Mouse (Mus musculus) neural tube, embryonic 12.5 days (tissue): ENCODE measurements around the gene Gm45021. TPM values are rescaled to one million over a fixed set of nuclear protein-coding genes. Genes with fewer than 3 reads are reported as not detected.

ENCODE experiments used
- ATAC-seq: fragments of 200-750 bp; cut with Nextera tagmentation; 2 replicates; pipeline ENCODE4 v1.8.0; 2017; ENCODE audit warnings: low read depth, mild to moderate bottlenecking, moderate TSS enrichment, moderate library complexity; ENCODE audit not compliant: low FRiP score
- H3K27ac ChIP-seq: fragments of 300-500 bp; sonication (generic); 2 replicates; pipeline ENCODE4 v1.5.1; 2016
- H3K27me3 ChIP-seq: fragments of 300-500 bp; sonication (generic); replicated peaks from 2 replicates; pipeline ENCODE4 v1.6.1; 2016; ENCODE audit warnings: mild to moderate bottlenecking
- H3K36me3 ChIP-seq: fragments of 300-500 bp; sonication (generic); 2 replicates; pipeline ENCODE4 v1.6.1; 2016; ENCODE audit warnings: mild to moderate bottlenecking
- H3K4me1 ChIP-seq: fragments of 300-500 bp; sonication (generic); 2 replicates; pipeline ENCODE4 v1.6.1; 2016
- H3K4me2 ChIP-seq: fragments of 300-500 bp; sonication (generic); replicated peaks from 2 replicates; pipeline ENCODE4 v1.6.1; 2016; ENCODE audit warnings: mild to moderate bottlenecking
- H3K4me3 ChIP-seq: fragments of 300-500 bp; sonication (generic); 2 replicates; pipeline ENCODE4 v1.5.1; 2016
- H3K9ac ChIP-seq: fragments of 300-500 bp; sonication (generic); 2 replicates; pipeline ENCODE4 v1.6.1; 2016; ENCODE audit warnings: mild to moderate bottlenecking
- H3K9me3 ChIP-seq: fragments of 300-500 bp; sonication (generic); 2 replicates; pipeline ENCODE4 v1.6.1; 2016; ENCODE audit warnings: mild to moderate bottlenecking
- WGBS: fragments of 180-500 bp; shearing (Covaris S2); methylation state at CpG from one replicate; pipeline ENCODE4 v1.1.7; 2016; 5-methylcytosine and 5-hydroxymethylcytosine counted together
- polyA plus RNA-seq: library from polyadenylated mRNA; unstranded; fragments of >200 nt; fragmentation: Nextera tagmentation; extraction: Ambion mirVana; gene quantifications from 2 replicates; pipeline ENCODE4 v1.2.1, GENCODE M21; 2016

The Gm45021 gene
- not detected in 2 replicates for polyA plus RNA-seq

DNA sequence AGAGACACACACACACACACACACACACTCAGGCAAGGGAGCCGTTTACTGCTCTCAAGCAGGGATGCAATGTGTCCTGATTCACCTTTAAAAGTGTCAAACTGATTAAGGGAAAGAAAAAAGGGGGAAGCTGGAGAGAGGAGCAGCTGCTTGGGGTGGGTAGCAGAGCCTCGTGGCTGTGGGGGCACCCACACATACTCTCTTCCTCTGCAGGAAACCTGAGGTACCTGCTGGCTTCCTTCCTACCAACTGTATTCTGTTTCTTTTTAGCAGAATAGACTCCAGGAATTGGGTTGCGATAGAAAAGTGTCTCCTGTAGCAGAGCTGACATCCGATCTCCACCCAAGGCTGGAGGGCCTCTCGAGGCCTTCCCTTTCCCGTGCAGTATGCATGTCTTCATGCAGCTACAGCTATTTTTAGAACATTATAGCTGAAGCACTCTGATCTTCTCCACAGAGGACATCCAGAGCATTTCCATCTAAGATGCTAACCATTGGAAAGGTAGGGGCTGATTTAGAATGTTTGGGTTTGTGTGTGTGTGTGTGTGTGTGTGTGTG is at the start of gene Gm45021:
Gene Gm45021 (plus strand): TSS at position 417 of the 557 bp plus-strand sequence.
- Histone ChIP-seq H3K4me1 (peaks cover 9% of the 10 kb centered on the region; the same call in 1 of the 2 replicates), H3K9ac (no peak within 1 kb of the TSS), H3K9me3 (no peaks in the 10 kb centered on the region), H3K27me3 (no peaks in the 10 kb centered on the region), H3K36me3 (no peaks in the 10 kb centered on the region), H3K4me3 (no peak within 1 kb of the TSS), H3K4me2 (no peak within 1 kb of the TSS), H3K27ac (no peak within 1 kb of the TSS)
- ATAC-seq, result no peak
- WGBS, result 69% methylated on average over 6 of the region's 6 CpGs

DNA sequence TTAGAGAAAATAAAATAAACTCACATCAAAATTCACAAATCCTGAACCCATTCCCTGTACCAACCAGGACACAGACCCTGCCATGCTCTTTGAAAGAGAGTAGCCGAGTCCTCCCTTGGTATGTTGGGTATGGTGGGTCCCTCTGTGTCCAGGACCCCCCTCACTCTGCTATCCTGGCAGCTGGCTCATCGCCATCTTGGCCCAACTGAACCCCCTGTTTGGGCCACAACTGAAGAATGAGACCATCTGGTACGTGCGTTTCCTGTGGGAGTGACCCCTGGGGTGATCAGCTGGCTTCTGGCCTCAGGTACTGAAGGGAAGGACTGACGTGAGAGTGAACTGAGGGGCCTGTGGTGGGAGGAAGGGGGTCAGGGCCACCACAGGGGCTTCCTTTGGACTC is 49.5 kb upstream of the Gm45021 start:
- peaks cover 10% of the 10 kb centered on the region; the same call in 1 of the 2 replicates for H3K36me3 ChIP-seq
- no peak overlapping the region for H3K4me2 ChIP-seq
- no peaks in the 10 kb centered on the region for H3K9me3 ChIP-seq
- WGBS, result 56% methylated on average over 5 of the region's 5 CpGs
- H3K27me3 ChIP-seq, result no peaks in the 10 kb centered on the region
- no peak overlapping the region for H3K27ac ChIP-seq
- H3K4me3 ChIP-seq, result no peak overlapping the region
- H3K4me1 ChIP-seq, result peaks cover 26% of the 10 kb centered on the region
- ATAC-seq, result no peak
- H3K9ac ChIP-seq, result no peak overlapping the region

GRCm38 (mm10) chr6:48540721-48541120 is 48.7 kb upstream of the Gm45021 start:
- no peaks in the 10 kb centered on the region for H3K9me3 ChIP-seq
- H3K27ac ChIP-seq, result no peak overlapping the region
- WGBS, result 66% methylated on average over 3 of the region's 3 CpGs
- H3K9ac ChIP-seq, result no peak overlapping the region
- H3K4me1 ChIP-seq, result peaks cover 26% of the 10 kb centered on the region
- no peak overlapping the region for H3K4me2 ChIP-seq
- peaks cover 10% of the 10 kb centered on the region; the same call in 1 of the 2 replicates for H3K36me3 ChIP-seq
- H3K27me3 ChIP-seq, result no peaks in the 10 kb centered on the region
- no peak overlapping the region for H3K4me3 ChIP-seq
- ATAC-seq, result no peak

DNA sequence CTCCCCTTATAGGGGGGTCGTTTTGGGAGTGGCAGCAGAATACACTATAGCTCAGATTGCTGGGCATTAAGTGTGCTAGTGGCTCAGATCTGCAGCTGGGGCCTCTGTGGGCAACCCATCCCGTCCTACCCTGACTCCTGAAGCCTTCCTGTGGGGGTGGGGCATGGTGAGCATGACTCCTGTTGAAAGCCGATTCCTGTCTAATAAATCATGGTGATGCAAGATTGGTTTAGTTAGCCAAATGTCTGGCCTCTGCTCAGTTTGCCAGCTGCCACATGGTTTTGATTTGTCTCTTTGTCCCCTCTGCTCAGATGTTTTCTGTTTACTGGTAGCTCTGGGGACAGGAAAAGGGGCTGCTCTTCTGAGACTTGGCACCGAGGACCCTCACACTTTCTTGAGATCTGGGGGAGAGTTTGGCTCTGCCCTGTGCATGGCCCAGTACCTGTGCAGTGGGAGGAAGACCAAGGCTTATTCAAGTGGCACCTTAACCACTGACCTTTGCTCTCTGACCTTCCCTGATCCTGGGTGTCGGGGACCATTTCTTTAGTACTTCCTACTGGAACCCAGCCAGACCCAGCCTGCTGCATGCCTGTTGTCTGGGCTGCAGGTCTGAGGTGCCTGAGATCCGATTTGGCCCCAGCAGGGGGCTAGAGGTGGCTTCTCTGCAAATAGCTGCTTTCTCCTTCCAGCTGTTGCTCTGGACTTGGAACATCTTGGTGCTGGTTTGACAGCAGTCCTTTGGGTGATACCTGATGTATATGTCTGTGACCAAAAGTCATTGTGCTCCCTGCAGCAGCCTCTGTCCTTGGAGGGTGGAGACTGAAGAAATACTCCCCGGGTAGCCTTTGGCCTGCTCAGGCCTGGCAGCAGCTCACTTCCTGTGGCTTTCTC is 47.6 kb upstream of the Gm45021 start:
- no peaks in the 10 kb centered on the region for H3K9me3 ChIP-seq
- H3K27me3 ChIP-seq, result no peaks in the 10 kb centered on the region
- peaks cover 22% of the 10 kb centered on the region for H3K4me1 ChIP-seq
- no peak overlapping the region for H3K9ac ChIP-seq
- H3K36me3 ChIP-seq, result peaks cover 10% of the 10 kb centered on the region; the same call in 1 of the 2 replicates
- no peak overlapping the region for H3K27ac ChIP-seq
- ATAC-seq, result no peak
- H3K4me2 ChIP-seq, result no peak overlapping the region
- no peak overlapping the region for H3K4me3 ChIP-seq
- 39% methylated on average over 7 of the region's 7 CpGs for WGBS

- no peak overlapping the region for H3K4me2 ChIP-seq
- H3K36me3 ChIP-seq, result peaks cover 10% of the 10 kb centered on the region; the same call in 1 of the 2 replicates
- no peak overlapping the region for H3K4me3 ChIP-seq
- H3K9me3 ChIP-seq, result no peaks in the 10 kb centered on the region
- 86% methylated on average over 3 of the region's 3 CpGs for WGBS
- no peak for ATAC-seq
- H3K27ac ChIP-seq, result no peak overlapping the region
- H3K9ac ChIP-seq, result no peak overlapping the region
- no peaks in the 10 kb centered on the region for H3K27me3 ChIP-seq
- peaks cover 19% of the 10 kb centered on the region for H3K4me1 ChIP-seq
These were observed 46.8 kb upstream of the Gm45021 start for GRCm38 (mm10) chr6:48542631-48543030.

- H3K9me3 ChIP-seq, result no peaks in the 10 kb centered on the region
- H3K36me3 ChIP-seq, result peaks cover 10% of the 10 kb centered on the region; the same call in 1 of the 2 replicates
- no peak overlapping the region for H3K4me2 ChIP-seq
- ATAC-seq, result no peak
- H3K4me3 ChIP-seq, result no peak overlapping the region
- 86% methylated on average over 5 of the region's 5 CpGs for WGBS
- H3K9ac ChIP-seq, result no peak overlapping the region
- H3K27ac ChIP-seq, result no peak overlapping the region
- H3K4me1 ChIP-seq, result peaks cover 4% of the 10 kb centered on the region; the same call in 1 of the 2 replicates
- H3K27me3 ChIP-seq, result no peaks in the 10 kb centered on the region
These were observed 44.2 kb upstream of the Gm45021 start for GRCm38 (mm10) chr6:48545251-48545650.

- H3K4me1 ChIP-seq, result peaks cover 4% of the 10 kb centered on the region; the same call in 1 of the 2 replicates
- no peaks in the 10 kb centered on the region for H3K27me3 ChIP-seq
- no peak overlapping the region for H3K27ac ChIP-seq
- no peaks in the 10 kb centered on the region for H3K9me3 ChIP-seq
- peaks cover 4% of the 10 kb centered on the region; the same call in 1 of the 2 replicates for H3K36me3 ChIP-seq
- no peak overlapping the region for H3K9ac ChIP-seq
- ATAC-seq, result 0 out of 2 replicates have a peak, but pooled peaks have one; percentile 13
- 69% methylated on average over 1 of the region's 1 CpGs for WGBS
- H3K4me2 ChIP-seq, result no peak overlapping the region
- no peak overlapping the region for H3K4me3 ChIP-seq
These were observed 43.1 kb upstream of the Gm45021 start for GRCm38 (mm10) chr6:48546271-48546670.

DNA sequence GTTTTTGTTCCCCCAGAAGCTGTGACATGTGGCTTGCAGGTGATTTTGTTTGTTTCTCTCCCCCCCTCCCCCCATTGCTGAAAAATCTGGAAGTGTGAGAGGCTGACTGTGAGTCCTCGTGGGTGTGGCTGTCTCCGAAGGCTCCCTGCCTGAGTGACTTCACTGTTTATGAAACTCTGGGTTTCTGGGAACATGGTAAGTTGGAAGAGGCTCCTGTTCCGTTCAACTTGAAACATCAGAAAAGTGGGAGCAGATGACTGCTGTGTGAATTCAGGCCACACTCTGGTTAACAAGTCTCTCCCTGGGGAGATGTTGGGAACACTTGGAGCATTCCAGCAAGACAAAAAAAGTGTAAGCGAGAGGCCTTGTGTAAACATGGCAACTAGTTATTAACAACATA is 42.6 kb upstream of the Gm45021 start:
- no peak overlapping the region for H3K4me3 ChIP-seq
- H3K4me2 ChIP-seq, result no peak overlapping the region
- 70% methylated on average over 4 of the region's 4 CpGs for WGBS
- H3K27me3 ChIP-seq, result no peaks in the 10 kb centered on the region
- no peaks in the 10 kb centered on the region for H3K9me3 ChIP-seq
- H3K36me3 ChIP-seq, result peaks cover 3% of the 10 kb centered on the region; the same call in 1 of the 2 replicates
- H3K9ac ChIP-seq, result no peak overlapping the region
- H3K27ac ChIP-seq, result no peak overlapping the region
- no peak for ATAC-seq
- peaks cover 3% of the 10 kb centered on the region; the same call in 1 of the 2 replicates for H3K4me1 ChIP-seq

DNA sequence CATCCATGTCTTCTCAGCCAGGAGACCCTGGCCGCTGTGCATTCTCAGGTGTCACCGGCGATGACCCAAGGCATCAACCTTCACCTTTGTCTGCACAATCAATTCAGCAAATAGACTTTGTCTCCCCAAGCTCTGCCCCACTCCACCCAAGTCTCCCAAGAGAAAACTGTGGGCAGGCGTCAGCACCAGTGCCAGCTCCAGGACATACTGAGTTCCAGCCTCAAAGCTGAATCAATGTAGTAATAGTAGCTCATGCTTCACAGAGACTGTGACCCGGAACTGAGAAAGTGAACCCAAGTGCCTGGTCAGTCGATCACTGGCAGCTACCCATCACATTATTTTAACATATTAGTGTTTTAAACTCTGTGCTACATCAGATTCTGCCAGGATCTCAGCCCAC is 41.1 kb upstream of the Gm45021 start:
- H3K4me1 ChIP-seq, result no peaks in the 10 kb centered on the region
- no peak overlapping the region for H3K27ac ChIP-seq
- no peak overlapping the region for H3K4me3 ChIP-seq
- no peak overlapping the region for H3K9ac ChIP-seq
- H3K9me3 ChIP-seq, result no peaks in the 10 kb centered on the region
- no peak for ATAC-seq
- H3K36me3 ChIP-seq, result no peaks in the 10 kb centered on the region
- 89% methylated on average over 6 of the region's 6 CpGs for WGBS
- H3K27me3 ChIP-seq, result no peaks in the 10 kb centered on the region
- H3K4me2 ChIP-seq, result no peak overlapping the region

- Histone ChIP-seq H3K4me1 (peaks cover 17% of the 10 kb centered on the region), H3K36me3 (peaks cover 11% of the 10 kb centered on the region; the same call in 1 of the 2 replicates), H3K9me3 (no peaks in the 10 kb centered on the region), H3K27me3 (no peaks in the 10 kb centered on the region), H3K27ac (no peak overlapping the region), H3K4me3 (no peak overlapping the region), H3K4me2 (no peak overlapping the region), H3K9ac (no peak overlapping the region)
- 53% methylated on average over 4 of the region's 4 CpGs for WGBS
- ATAC-seq, result no peak
These were observed 36.5 kb upstream of the Gm45021 start for GRCm38 (mm10) chr6:48552918-48553317.

DNA sequence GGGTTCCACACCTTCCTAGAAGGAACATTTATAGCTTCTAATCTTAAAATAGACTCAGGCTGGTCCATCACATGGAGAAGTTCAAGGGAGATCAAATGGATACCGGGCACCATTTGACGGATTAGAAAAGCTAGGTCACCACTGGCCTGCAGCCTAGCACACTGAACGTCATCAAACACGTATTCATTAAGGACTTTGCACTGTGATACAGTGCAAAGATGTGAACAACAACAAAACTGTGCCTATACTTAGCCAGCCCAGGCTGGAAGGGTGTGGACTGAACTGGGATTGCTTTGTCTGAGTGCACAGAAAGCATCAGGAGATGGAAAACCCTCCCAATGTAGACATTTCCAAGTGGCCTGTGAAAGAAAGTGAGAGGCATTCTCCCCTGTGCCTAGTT is 35.6 kb upstream of the Gm45021 start:
- Histone ChIP-seq H3K4me3 (peak overlapping the region; percentile 47; the same call in 1 of the 2 replicates), H3K27me3 (no peaks in the 10 kb centered on the region), H3K9me3 (no peaks in the 10 kb centered on the region), H3K9ac (peak overlapping the region; percentile 76), H3K27ac (peak overlapping the region; percentile 92), H3K4me2 (peak overlapping the region; percentile 75), H3K4me1 (peaks cover 17% of the 10 kb centered on the region), H3K36me3 (peaks cover 13% of the 10 kb centered on the region; the same call in 1 of the 2 replicates)
- 83% methylated on average over 4 of the region's 4 CpGs for WGBS
- peak; percentile 27; the same call in 1 of the 2 replicates for ATAC-seq
